ENCODE assay signal across 12 mouse cellular contexts in genomic region chr4:32405149-32405882, GRCm38 (mm10).
DNase-seq lines count a peak whose midpoint lies in the region; ATAC-seq and TF ChIP-seq lines count a peak whose summit lies in the region.
"Had no signal": no experiment of that assay in that cellular context is flagged by ENCODE, and none has a peak within 500 bp of the region (broad histone marks: within the 10 kb centered on the region; RNA-seq: fewer than 3 reads in every experiment).

No protein-coding gene starts in this region.

- TF ChIP-seq CTCF in lung, postnatal 0 days (IDR thresholded peaks at IDR 0.05): no peak
- TF ChIP-seq CTCF in cortical plate, adult 2 months (IDR thresholded peaks at IDR 0.05; ENCODE audit: extremely low read depth, insufficient read depth, low read length): no peak

- no peaks in the 10 kb centered on the region for H3K27me3 ChIP-seq in forebrain, embryonic 15.5 days
- H3K27me3 ChIP-seq in forebrain, embryonic 10.5 days (ENCODE audit: poor library complexity, severe bottlenecking): no peaks in the 10 kb centered on the region
- H3K27me3 ChIP-seq in lung, postnatal 0 days (replicated peaks; ENCODE audit: insufficient read depth, low read length): no peaks in the 10 kb centered on the region
- H3K27me3 ChIP-seq: lung, embryonic 15.5 days had no signal

- no peak overlapping the region for H3K4me3 ChIP-seq in forebrain, embryonic 15.5 days
- H3K4me3 ChIP-seq in forebrain, embryonic 10.5 days: no peak overlapping the region
- no peak overlapping the region for H3K4me3 ChIP-seq in lung, postnatal 0 days (ENCODE audit: low read depth, low read length)
- H3K4me3 ChIP-seq in cortical plate, adult 2 months (ENCODE audit: insufficient read depth, low read length): peak overlapping the region; percentile 39
- H3K4me3 ChIP-seq: lung, embryonic 15.5 days had no signal

- peaks cover 28% of the 10 kb centered on the region for H3K4me1 ChIP-seq in forebrain, embryonic 15.5 days
- no peaks in the 10 kb centered on the region for H3K4me1 ChIP-seq in forebrain, embryonic 10.5 days
- peaks cover 8% of the 10 kb centered on the region; the same call in 1 of the 2 replicates for H3K4me1 ChIP-seq in lung, postnatal 0 days (ENCODE audit: insufficient read depth, low read depth, low read length)
- H3K4me1 ChIP-seq in cortical plate, adult 2 months (ENCODE audit: control insufficient read depth, insufficient read depth, low read length): peaks cover 8% of the 10 kb centered on the region

- no peak for TF ChIP-seq EP300 in lung, postnatal 0 days (IDR thresholded peaks at IDR 0.05)

- H3K9me3 ChIP-seq in forebrain, embryonic 15.5 days: no peaks in the 10 kb centered on the region
- H3K9me3 ChIP-seq in forebrain, embryonic 10.5 days: no peaks in the 10 kb centered on the region
- no peaks in the 10 kb centered on the region for H3K9me3 ChIP-seq in lung, postnatal 0 days (ENCODE audit: low read length)
- H3K9me3 ChIP-seq: lung, embryonic 15.5 days had no signal

- ATAC-seq in forebrain, embryonic 15.5 days (replicated peaks): no peak
- 0 out of 2 replicates have a peak, but pooled peaks have one; percentile 16 for ATAC-seq in lung, postnatal 0 days

- H3K27ac ChIP-seq in forebrain, embryonic 15.5 days (replicated peaks): peak overlapping the region; percentile 25
- H3K27ac ChIP-seq in forebrain, embryonic 10.5 days: no peak overlapping the region
- H3K27ac ChIP-seq in lung, postnatal 0 days (ENCODE audit: low read length): no peak overlapping the region
- H3K27ac ChIP-seq in cortical plate, adult 2 months (ENCODE audit: insufficient read depth, low read length): 0 out of 2 replicates have a peak overlapping the region, but pooled peaks have one; percentile 34
- H3K27ac ChIP-seq: lung, embryonic 15.5 days had no signal

- DNase-seq in forebrain, embryonic 10.5 days (ENCODE audit: extremely low spot score, low spot score): no peak
- DNase-seq in lung, postnatal 0 days (ENCODE audit: low spot score): no peak
- no peak for DNase-seq in lung, postnatal 4 days
- DNase-seq in naive thymus-derived CD4-positive, alpha-beta T cell, adult 2 months (ENCODE audit: low read depth): peak; percentile 49
- no peak for DNase-seq in gastrocnemius, postnatal 10 days
- DNase-seq in thymus, postnatal 36 days: no peak
- DNase-seq: cerebellum, adult 18-20 months; kidney, adult 18-20 months had no signal

- H3K9ac ChIP-seq in forebrain, embryonic 15.5 days (replicated peaks): no peak overlapping the region
- no peak overlapping the region for H3K9ac ChIP-seq in lung, postnatal 0 days (replicated peaks; ENCODE audit: low read depth)

- 65% methylated on average over 17 of the region's 17 CpGs for WGBS in forebrain, embryonic 15.5 days
- WGBS in forebrain, embryonic 10.5 days: 89% methylated on average over 17 of the region's 17 CpGs
- 64% methylated on average over 17 of the region's 17 CpGs for WGBS in lung, postnatal 0 days

- no peaks in the 10 kb centered on the region for H3K36me3 ChIP-seq in forebrain, embryonic 15.5 days
- no peaks in the 10 kb centered on the region for H3K36me3 ChIP-seq in forebrain, embryonic 10.5 days (replicated peaks)
- no peaks in the 10 kb centered on the region for H3K36me3 ChIP-seq in lung, postnatal 0 days (ENCODE audit: insufficient read depth, low read length)
- H3K36me3 ChIP-seq: lung, embryonic 15.5 days had no signal

- TF ChIP-seq POLR2A in cortical plate, adult 2 months (IDR thresholded peaks at IDR 0.05; ENCODE audit: extremely low read depth, insufficient read depth, low read length): 0 out of 2 replicates have a peak, but pooled peaks have one; percentile 38

- H3K4me2 ChIP-seq in forebrain, embryonic 15.5 days (replicated peaks): no peak overlapping the region
- H3K4me2 ChIP-seq in lung, postnatal 0 days (replicated peaks; ENCODE audit: low read depth, low read length): no peak overlapping the region; the same call in 1 of the 2 replicates
- H3K4me2 ChIP-seq: heart, embryonic 11.5 days; lung, embryonic 15.5 days had no signal

Comparison
In these comparisons a context has a peak if more than half of its experiments do, and no peak if none do; other contexts are left out.
1. H3K27ac ChIP-seq: peak in forebrain, embryonic 15.5 days (single experiment) and cortical plate, adult 2 months (single experiment); none in forebrain, embryonic 10.5 days (single experiment) and lung, postnatal 0 days (single experiment).